Mouse (Mus musculus) liver, embryonic 13.5 days (tissue): Measurements from ENCODE around the gene Ngf. TPM values are rescaled to one million over a fixed set of nuclear protein-coding genes. Genes with fewer than 3 reads are reported as not detected.

ENCODE experiments used
- ATAC-seq: fragments of 200-750 bp; cut with Nextera tagmentation; 2 replicates; pipeline ENCODE4 v1.8.0; 2017; ENCODE audit warnings: low read depth, mild to moderate bottlenecking, moderate number of reproducible peaks, moderate library complexity
- DNase-seq: peaks from one replicate; pipeline ENCODE4 v3.0.0; 2022
- H3K27ac ChIP-seq: fragments of 300-500 bp; sonication (generic); 2 replicates; pipeline ENCODE4 v1.5.1; 2015; ENCODE audit warnings: moderate library complexity, mild to moderate bottlenecking, inconsistent platforms
- H3K27me3 ChIP-seq: fragments of 300-500 bp; sonication (generic); 2 replicates; pipeline ENCODE4 v1.6.1; 2015; ENCODE audit warnings: mild to moderate bottlenecking, inconsistent platforms
- H3K36me3 ChIP-seq: fragments of 300-500 bp; sonication (generic); 2 replicates; pipeline ENCODE4 v1.6.1; 2015; ENCODE audit warnings: mild to moderate bottlenecking, inconsistent platforms
- H3K4me1 ChIP-seq: fragments of 300-500 bp; sonication (generic); replicated peaks from 2 replicates; pipeline ENCODE4 v1.6.1; 2015; ENCODE audit warnings: inconsistent platforms
- H3K4me2 ChIP-seq: fragments of 300-500 bp; sonication (generic); 2 replicates; pipeline ENCODE4 v1.6.1; 2015; ENCODE audit warnings: inconsistent platforms, mild to moderate bottlenecking, moderate library complexity
- H3K4me3 ChIP-seq: fragments of 300-500 bp; sonication (generic); replicated peaks from 2 replicates; pipeline ENCODE4 v1.5.1; 2015; ENCODE audit warnings: mild to moderate bottlenecking, inconsistent platforms
- H3K9ac ChIP-seq: fragments of 300-500 bp; sonication (generic); 2 replicates; pipeline ENCODE4 v1.6.1; 2015; ENCODE audit warnings: mild to moderate bottlenecking, inconsistent platforms
- H3K9me3 ChIP-seq: fragments of 300-500 bp; sonication (generic); replicated peaks from 2 replicates; pipeline ENCODE4 v1.6.1; 2016; ENCODE audit warnings: inconsistent platforms
- WGBS: fragments of 180-500 bp; shearing (Covaris S2); methylation state at CpG from one replicate; pipeline ENCODE4 v1.1.7; 2015; ENCODE audit not compliant: insufficient replicate concordance; 5-methylcytosine and 5-hydroxymethylcytosine counted together
- polyA plus RNA-seq: library from polyadenylated mRNA; unstranded; fragments of >200 nt; fragmentation: Nextera tagmentation; extraction: Ambion mirVana; gene quantifications from 2 replicates; pipeline ENCODE4 v1.2.1, GENCODE M21; 2015

Ngf gene
- polyA plus RNA-seq, 1 experiment from 2014 or later: 0.17 TPM

DNA sequence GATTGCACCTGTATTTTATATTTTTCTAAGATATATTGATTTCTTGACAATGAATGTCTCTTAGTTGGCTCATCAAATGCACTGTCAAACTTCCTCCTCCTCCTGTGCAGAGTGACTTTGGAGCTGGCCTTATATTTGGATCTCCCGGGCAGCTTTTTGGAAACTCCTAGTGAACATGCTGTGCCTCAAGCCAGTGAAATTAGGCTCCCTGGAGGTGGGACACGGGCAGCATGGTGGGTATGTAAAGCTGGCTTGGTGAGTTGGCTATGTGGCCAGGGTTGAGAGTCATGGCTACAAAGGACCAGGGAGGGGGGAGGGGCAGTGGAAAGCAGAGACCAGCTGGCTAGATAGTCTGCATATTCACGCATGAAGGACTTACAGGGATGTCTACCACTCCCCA is 39.9 kb downstream of the Ngf start:
- ATAC-seq (no peak), DNase-seq (no peak)
- H3K9me3 ChIP-seq: no peaks in the 10 kb centered on the region
- H3K36me3 ChIP-seq: no peaks in the 10 kb centered on the region
- H3K27ac ChIP-seq: no peak overlapping the region
- no peak overlapping the region for H3K4me2 ChIP-seq
- WGBS: 42% methylated on average over 3 of the region's 3 CpGs
- no peak overlapping the region for H3K4me3 ChIP-seq
- H3K4me1 ChIP-seq: no peaks in the 10 kb centered on the region
- H3K27me3 ChIP-seq: no peaks in the 10 kb centered on the region
- H3K9ac ChIP-seq: no peak overlapping the region

DNA sequence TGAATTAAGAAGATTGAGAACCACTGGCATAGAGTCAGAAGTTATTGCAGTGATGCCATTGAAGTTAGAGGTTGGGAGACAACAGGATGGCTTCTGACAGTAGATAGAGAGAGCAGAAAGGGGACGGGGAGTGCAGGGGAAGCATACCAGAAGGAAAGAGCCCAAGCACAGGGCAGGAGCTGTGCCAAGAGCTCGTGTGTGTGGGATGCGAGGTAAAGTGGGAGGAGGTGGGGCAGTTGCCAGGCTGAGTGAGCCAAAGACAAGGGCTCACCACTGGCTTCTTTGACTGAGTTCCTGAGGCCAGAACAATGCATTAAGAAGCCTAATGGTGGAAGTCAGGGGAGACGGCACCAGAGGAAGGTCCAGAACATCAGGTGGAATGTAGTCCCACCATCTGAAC is 47.2 kb downstream of the Ngf start:
- H3K4me2 ChIP-seq: no peak overlapping the region
- no peaks in the 10 kb centered on the region for H3K9me3 ChIP-seq
- no peak overlapping the region for H3K27ac ChIP-seq
- no peaks in the 10 kb centered on the region for H3K36me3 ChIP-seq
- H3K4me3 ChIP-seq: no peak overlapping the region
- H3K9ac ChIP-seq: no peak overlapping the region
- H3K27me3 ChIP-seq: no peaks in the 10 kb centered on the region
- DNase-seq (no peak), ATAC-seq (no peak)
- WGBS: 54% methylated on average over 4 of the region's 4 CpGs
- H3K4me1 ChIP-seq: no peaks in the 10 kb centered on the region

DNA sequence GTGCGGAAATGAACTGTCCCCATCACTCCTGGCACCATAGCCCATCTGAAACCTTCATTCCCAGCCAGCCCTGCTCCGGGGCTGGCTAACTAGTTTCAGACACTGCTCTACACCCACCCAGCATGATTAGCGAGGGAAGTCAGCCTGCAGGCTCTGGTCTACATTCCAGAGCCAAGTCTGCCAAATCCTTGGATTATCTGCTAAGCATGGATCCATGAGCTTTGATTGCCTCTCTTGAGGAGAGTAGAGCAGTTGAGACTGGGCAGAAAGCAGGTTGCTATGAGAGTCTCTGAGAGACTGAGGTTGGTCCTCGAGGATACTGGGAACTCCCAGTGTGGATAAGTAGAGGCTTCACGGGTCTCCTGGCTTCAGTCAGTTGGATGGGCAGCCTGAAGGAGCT is 51.3 kb downstream of the Ngf start:
- Histone ChIP-seq H3K4me2 (no peak overlapping the region), H3K9me3 (no peaks in the 10 kb centered on the region), H3K4me1 (no peaks in the 10 kb centered on the region), H3K27me3 (no peaks in the 10 kb centered on the region), H3K27ac (no peak overlapping the region), H3K9ac (no peak overlapping the region), H3K36me3 (no peaks in the 10 kb centered on the region), H3K4me3 (no peak overlapping the region)
- ATAC-seq: no peak
- DNase-seq: no peak
- WGBS: 48% methylated on average over 5 of the region's 5 CpGs

DNA sequence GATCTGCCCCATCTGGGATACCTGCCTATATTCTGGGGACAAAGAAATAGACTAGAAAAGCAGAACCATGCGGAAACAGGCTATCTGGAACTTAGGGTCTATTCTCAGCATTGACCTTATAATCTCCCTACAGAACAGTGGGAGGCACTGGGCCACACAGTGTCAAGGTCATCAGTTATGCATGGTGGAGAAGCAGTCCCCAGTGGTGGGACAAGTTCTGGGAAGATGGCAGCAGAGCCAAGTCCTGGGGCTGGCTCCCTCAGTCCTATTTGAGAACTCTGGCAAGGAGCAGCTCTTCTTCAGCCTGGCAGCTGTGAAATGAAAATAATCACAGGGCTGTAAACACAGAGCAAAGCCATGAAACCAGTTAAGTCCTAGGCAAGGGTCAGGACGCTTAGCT is 54.0 kb downstream of the Ngf start:
- no peak overlapping the region for H3K4me2 ChIP-seq
- H3K36me3 ChIP-seq: no peaks in the 10 kb centered on the region
- H3K9ac ChIP-seq: no peak overlapping the region
- WGBS: 70% methylated on average over 2 of the region's 2 CpGs
- H3K4me3 ChIP-seq: no peak overlapping the region
- H3K27me3 ChIP-seq: no peaks in the 10 kb centered on the region
- ATAC-seq (no peak), DNase-seq (no peak)
- no peaks in the 10 kb centered on the region for H3K9me3 ChIP-seq
- H3K4me1 ChIP-seq: no peaks in the 10 kb centered on the region
- no peak overlapping the region for H3K27ac ChIP-seq

DNA sequence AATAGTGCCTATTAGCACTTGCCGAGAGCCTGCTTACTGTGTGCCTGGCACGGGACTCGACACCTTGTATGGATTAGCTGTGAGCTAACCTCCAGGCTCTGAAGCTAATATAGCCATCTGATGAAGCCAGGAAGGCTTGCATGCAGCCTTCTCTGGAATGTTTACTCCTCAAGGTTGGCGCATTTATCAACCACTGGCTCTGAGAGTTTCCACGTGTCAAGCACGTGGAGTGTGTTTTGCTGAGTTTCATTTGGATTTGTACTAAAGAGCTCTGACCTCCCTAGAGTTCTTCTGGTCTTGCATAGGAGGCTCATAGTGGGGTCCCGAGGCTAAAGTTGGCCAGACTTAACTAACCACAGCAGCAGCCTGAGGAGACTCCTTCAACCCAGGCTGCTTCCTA is 55.2 kb downstream of the Ngf start:
- WGBS: 63% methylated on average over 7 of the region's 7 CpGs
- Histone ChIP-seq H3K4me2 (no peak overlapping the region), H3K36me3 (no peaks in the 10 kb centered on the region), H3K9me3 (no peaks in the 10 kb centered on the region), H3K27ac (no peak overlapping the region), H3K27me3 (no peaks in the 10 kb centered on the region), H3K9ac (no peak overlapping the region), H3K4me3 (no peak overlapping the region), H3K4me1 (no peaks in the 10 kb centered on the region)
- no peak for ATAC-seq
- no peak for DNase-seq

DNA sequence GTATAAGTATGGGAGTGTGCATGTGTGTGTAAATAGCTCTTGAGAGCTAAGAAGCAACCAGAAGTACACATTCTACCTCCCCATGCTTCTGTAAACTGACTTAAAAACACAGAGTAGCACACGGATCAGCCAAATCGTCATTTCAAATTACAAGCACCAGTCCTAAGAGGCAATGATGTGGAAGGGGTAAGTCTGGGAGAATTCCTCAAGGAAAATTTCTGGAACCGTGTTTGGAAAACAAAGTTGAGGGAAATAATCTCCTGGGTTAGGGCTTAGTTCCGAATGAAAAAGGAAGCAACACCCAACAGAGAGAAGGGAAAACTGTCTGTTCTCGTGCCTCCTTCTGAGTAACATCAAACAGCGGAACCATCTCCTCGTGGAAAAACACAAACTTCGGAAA is 56.1 kb downstream of the Ngf start:
- Histone ChIP-seq H3K9ac (no peak overlapping the region), H3K27ac (no peak overlapping the region), H3K9me3 (no peaks in the 10 kb centered on the region), H3K4me3 (no peak overlapping the region), H3K4me2 (no peak overlapping the region), H3K36me3 (no peaks in the 10 kb centered on the region), H3K4me1 (no peaks in the 10 kb centered on the region), H3K27me3 (no peaks in the 10 kb centered on the region)
- no peak for ATAC-seq
- DNase-seq: no peak
- 65% methylated on average over 8 of the region's 8 CpGs for WGBS

DNA sequence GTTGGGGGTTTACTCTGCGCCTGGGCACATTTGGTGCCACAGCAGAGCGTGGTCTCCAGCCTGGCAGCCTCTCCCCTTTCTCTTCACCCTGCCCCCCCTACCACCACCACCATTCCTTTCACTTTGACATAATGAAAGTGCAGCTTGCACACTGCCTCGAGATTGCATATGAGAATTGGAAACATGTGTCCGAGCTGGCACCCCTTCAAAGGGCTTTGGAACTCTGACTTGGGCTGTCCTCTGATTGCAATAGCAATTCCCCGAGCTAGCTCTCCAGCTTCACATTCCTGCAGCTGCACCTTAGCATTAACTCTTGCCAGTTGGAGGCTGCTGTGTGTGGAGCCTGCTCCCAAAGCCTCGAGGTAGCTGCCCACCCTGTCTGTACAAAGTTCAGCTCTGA is 56.8 kb downstream of the Ngf start:
- Histone ChIP-seq H3K9ac (no peak overlapping the region), H3K4me3 (no peak overlapping the region), H3K4me1 (no peaks in the 10 kb centered on the region), H3K36me3 (no peaks in the 10 kb centered on the region), H3K27ac (no peak overlapping the region), H3K27me3 (no peaks in the 10 kb centered on the region), H3K9me3 (no peaks in the 10 kb centered on the region), H3K4me2 (no peak overlapping the region)
- 60% methylated on average over 6 of the region's 6 CpGs for WGBS
- DNase-seq (no peak), ATAC-seq (no peak)

DNA sequence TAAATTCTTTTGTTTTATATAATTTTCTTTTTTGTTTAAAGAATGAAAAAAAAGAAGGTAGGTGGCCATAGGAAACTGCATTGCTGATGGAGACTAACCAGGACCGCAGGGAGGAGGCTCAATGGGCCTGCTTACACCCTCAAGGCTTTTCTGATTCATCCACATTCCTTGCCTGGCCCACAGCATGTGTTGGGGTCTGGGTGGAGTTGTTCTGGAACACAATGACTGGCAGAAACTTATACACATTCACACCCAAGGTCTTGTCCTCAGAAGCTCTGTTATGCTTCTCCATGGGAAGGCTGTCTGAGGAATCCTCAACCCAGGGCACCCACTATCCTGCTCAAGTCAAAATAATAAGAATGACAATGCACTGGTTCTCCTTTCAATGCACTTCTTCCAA is 65.0 kb downstream of the Ngf start:
- Histone ChIP-seq H3K9me3 (no peaks in the 10 kb centered on the region), H3K27me3 (no peaks in the 10 kb centered on the region), H3K4me1 (no peaks in the 10 kb centered on the region), H3K36me3 (no peaks in the 10 kb centered on the region), H3K4me2 (no peak overlapping the region), H3K9ac (no peak overlapping the region), H3K27ac (no peak overlapping the region), H3K4me3 (no peak overlapping the region)
- ATAC-seq: no peak
- 35% methylated on average over 1 of the region's 1 CpGs for WGBS
- no peak for DNase-seq

DNA sequence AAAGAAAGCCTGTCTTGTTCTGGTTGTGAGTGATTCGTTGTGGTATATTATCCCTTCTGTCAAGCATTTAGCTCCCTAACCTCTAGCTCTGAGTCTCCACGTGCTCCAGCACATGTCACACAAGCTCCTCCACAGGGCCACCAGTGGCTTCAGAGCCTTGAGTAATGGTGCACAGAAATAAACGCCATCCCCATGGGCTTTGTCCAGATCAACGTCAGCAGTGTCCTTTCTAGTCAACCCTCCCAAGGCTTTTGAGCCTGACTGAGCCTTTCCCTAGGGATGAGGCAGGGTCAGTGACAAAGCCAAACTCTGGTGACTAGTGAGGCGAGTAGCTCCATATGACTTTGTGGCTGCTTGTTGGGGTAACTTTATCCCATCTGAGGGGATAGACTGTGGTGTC is 73.9 kb downstream of the Ngf start:
- Histone ChIP-seq H3K27me3 (no peaks in the 10 kb centered on the region), H3K9ac (no peak overlapping the region), H3K27ac (no peak overlapping the region), H3K4me2 (no peak overlapping the region), H3K36me3 (no peaks in the 10 kb centered on the region), H3K9me3 (no peaks in the 10 kb centered on the region), H3K4me1 (no peaks in the 10 kb centered on the region), H3K4me3 (no peak overlapping the region)
- 57% methylated on average over 5 of the region's 5 CpGs for WGBS
- no peak for DNase-seq
- no peak for ATAC-seq

DNA sequence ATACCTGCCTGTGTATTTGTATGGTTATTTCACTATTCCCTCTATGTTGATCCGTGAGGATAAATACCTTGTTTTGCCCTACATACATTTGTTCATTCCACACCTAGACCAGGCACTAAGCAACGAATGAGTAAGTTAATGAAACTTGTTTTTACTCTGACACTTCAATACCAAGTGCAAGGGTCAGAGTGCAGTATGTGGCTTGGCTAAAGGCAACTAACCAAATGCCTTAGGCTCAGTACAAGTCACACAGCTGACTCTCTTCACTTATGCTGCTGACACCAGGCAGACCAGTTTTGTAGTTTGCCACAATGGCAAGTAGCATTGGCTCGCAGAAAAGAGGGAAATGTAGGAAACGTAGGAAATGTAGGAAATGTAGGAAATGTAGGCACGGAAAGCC is 77.8 kb downstream of the Ngf start:
- no peak overlapping the region for H3K9ac ChIP-seq
- 62% methylated on average over 5 of the region's 5 CpGs for WGBS

DNA sequence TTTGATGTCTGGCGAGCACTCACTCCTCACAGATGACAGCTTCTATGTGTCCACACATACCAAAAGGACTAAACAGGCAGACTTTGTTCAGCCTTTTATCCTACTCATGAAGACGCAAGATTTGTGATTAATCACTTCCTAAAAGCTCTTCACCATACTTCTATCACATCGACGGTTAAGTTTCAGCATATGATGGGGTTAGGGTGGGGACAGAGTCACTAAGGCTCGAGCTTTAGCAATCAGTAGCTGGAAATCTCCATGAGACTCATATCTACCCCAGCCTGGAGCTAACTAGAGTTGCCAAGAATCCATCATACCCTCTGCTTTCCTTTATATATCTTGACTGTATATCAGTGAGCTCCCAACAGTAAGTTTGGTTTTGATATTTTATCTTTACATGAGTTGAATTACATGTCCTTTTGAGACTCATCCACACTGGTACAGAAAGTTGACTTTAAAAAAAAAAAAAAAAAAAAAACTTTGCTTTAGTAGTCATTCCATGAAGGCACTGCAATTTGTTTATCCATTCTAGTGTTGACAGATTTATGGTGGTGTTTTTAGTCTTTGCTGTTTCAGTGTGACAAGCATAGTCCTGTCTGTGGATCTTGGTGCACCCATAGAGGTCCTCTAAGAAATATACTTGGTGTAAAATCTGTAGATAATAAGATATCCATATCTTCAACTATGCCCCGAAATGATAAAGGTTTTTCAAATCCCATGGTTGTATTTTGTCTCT is 84.4 kb downstream of the Ngf start:
- H3K4me2 ChIP-seq: no peak overlapping the region
- H3K36me3 ChIP-seq: no peaks in the 10 kb centered on the region
- H3K27me3 ChIP-seq: no peaks in the 10 kb centered on the region
- H3K4me1 ChIP-seq: no peaks in the 10 kb centered on the region
- DNase-seq (no peak), ATAC-seq (no peak)
- no peak overlapping the region for H3K9ac ChIP-seq
- H3K9me3 ChIP-seq: no peaks in the 10 kb centered on the region
- H3K4me3 ChIP-seq: no peak overlapping the region
- WGBS: 47% methylated on average over 6 of the region's 6 CpGs
- no peak overlapping the region for H3K27ac ChIP-seq

More for the DNA sequence above, 77.8 kb downstream of the Ngf start:
- H3K27me3 ChIP-seq: no peaks in the 10 kb centered on the region
- no peaks in the 10 kb centered on the region for H3K36me3 ChIP-seq
- H3K9me3 ChIP-seq: no peaks in the 10 kb centered on the region
- ATAC-seq (no peak), DNase-seq (no peak)
- H3K27ac ChIP-seq: no peak overlapping the region
- no peak overlapping the region for H3K4me2 ChIP-seq
- no peak overlapping the region for H3K4me3 ChIP-seq
- no peaks in the 10 kb centered on the region for H3K4me1 ChIP-seq

DNA sequence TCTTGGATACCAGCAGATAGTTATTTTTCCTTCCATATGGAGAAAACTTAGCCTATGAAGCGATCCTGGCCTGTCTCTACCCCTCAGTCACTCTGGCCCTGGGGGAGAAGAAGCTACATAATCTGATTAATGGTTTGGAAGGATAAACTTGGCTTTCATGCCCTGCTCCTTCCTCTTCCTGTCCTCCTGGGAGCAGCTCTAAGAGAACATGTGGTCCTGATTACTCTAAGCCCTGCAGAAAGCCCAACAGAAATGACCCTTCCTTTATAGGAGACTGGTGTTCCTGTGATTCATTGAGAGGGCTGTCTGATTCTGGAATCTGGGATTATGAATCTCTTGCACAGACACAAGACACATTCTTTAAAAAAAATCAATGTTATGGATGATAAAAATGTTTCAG is 86.4 kb downstream of the Ngf start:
- no peak overlapping the region for H3K4me3 ChIP-seq
- no peak for ATAC-seq
- H3K4me2 ChIP-seq: no peak overlapping the region
- no peaks in the 10 kb centered on the region for H3K36me3 ChIP-seq
- WGBS: 21% methylated on average over 1 of the region's 1 CpGs
- H3K9me3 ChIP-seq: no peaks in the 10 kb centered on the region
- no peaks in the 10 kb centered on the region for H3K27me3 ChIP-seq
- no peak overlapping the region for H3K27ac ChIP-seq
- no peak overlapping the region for H3K9ac ChIP-seq
- DNase-seq: no peak
- H3K4me1 ChIP-seq: no peaks in the 10 kb centered on the region
